Mouse (Mus musculus) myocyte (in vitro differentiated cells): Measurements from ENCODE around the gene Atad2b.

ENCODE experiments used
- CEBPB ChIP-seq: IDR thresholded peaks from 2 replicates; pipeline ENCODE4 v1.6.1; 2011; ENCODE audit warnings: mild to moderate bottlenecking, moderate library complexity; ENCODE audit not compliant: poor library complexity, insufficient read depth, severe bottlenecking
- E2F4 ChIP-seq: IDR thresholded peaks from one replicate; pipeline ENCODE4 v1.6.1; 2011; ENCODE audit warnings: mild to moderate bottlenecking, control low read depth, moderate library complexity; ENCODE audit not compliant: insufficient read depth
- MAX ChIP-seq: IDR thresholded peaks from one replicate; pipeline ENCODE4 v1.6.1; 2011; ENCODE audit warnings: low read depth, mild to moderate bottlenecking, control low read depth
- MYOD1 ChIP-seq, 3 experiments: IDR thresholded peaks; one replicate each; pipeline ENCODE4 v1.6.1; 2011; ENCODE audit warnings: control low read depth in 2 of 3, low read depth in 2 of 3, mild to moderate bottlenecking in 2 of 3, moderate library complexity in 1 of 3; ENCODE audit not compliant: insufficient read length in 2 of 3, control insufficient read depth in 1 of 3
- MYOG ChIP-seq, 3 experiments: IDR thresholded peaks; one replicate each; pipeline ENCODE4 v1.6.1; 2011; ENCODE audit warnings: control low read depth in 2 of 3, low read depth in 2 of 3, mild to moderate bottlenecking in 2 of 3; ENCODE audit not compliant: insufficient read length in 2 of 3, control insufficient read depth in 1 of 3, insufficient read depth in 1 of 3
- POLR2A ChIP-seq: IDR thresholded peaks from one replicate; pipeline ENCODE4 v1.6.1; 2011; ENCODE audit warnings: low read depth, mild to moderate bottlenecking, control low read depth, moderate library complexity; ENCODE audit not compliant: insufficient read length
- POLR2AphosphoS2 ChIP-seq: IDR thresholded peaks from one replicate; pipeline ENCODE4 v1.6.1; 2011; ENCODE audit warnings: low read depth, control low read depth; ENCODE audit not compliant: insufficient read length
- REST ChIP-seq: IDR thresholded peaks from one replicate; pipeline ENCODE4 v1.6.1; 2011; ENCODE audit warnings: mild to moderate bottlenecking, control low read depth, moderate library complexity; ENCODE audit not compliant: insufficient read depth, insufficient read length
- TCF12 ChIP-seq: IDR thresholded peaks from one replicate; pipeline ENCODE4 v1.6.1; 2011; ENCODE audit warnings: mild to moderate bottlenecking, control low read depth; ENCODE audit not compliant: poor library complexity, insufficient read depth, severe bottlenecking
- USF1 ChIP-seq: IDR thresholded peaks from one replicate; pipeline ENCODE4 v1.6.1; 2011; ENCODE audit warnings: low read depth, mild to moderate bottlenecking, control low read depth, moderate library complexity

GRCm38 (mm10) chr12:4888739-4889138 lies 28.4 kb upstream of the Atad2b start:
- TF ChIP-seq POLR2A: no peak
- TF ChIP-seq MAX: no peak
- TF ChIP-seq REST: no peak
- TF ChIP-seq E2F4: no peak
- no peak for TF ChIP-seq USF1
- TF ChIP-seq POLR2AphosphoS2: no peak
- TF ChIP-seq CEBPB: no peak
- TF ChIP-seq MYOG (IDR thresholded peaks at IDR 0.05; ENCODE audit: control insufficient read depth in 1 of 3, insufficient read depth in 1 of 3, insufficient read length in 2 of 3, low read depth in 2 of 3): no peak
- no peak for TF ChIP-seq TCF12
- TF ChIP-seq MYOD1 (IDR thresholded peaks at IDR 0.05; ENCODE audit: control insufficient read depth in 1 of 3, insufficient read length in 2 of 3, low read depth in 2 of 3): no peak
